Mouse (Mus musculus) thymus, postnatal 10 days (tissue): ENCODE measurements around the gene Pnmt.
A peak's percentile ranks its signal among the peaks of the same experiment; 100 is the strongest.

Source experiments
- DNase-seq, 2 experiments: peaks; one replicate each; pipeline ENCODE4 v3.0.0; 2021; ENCODE audit warnings: low spot score in 2 of 2

Pnmt gene

DNA sequence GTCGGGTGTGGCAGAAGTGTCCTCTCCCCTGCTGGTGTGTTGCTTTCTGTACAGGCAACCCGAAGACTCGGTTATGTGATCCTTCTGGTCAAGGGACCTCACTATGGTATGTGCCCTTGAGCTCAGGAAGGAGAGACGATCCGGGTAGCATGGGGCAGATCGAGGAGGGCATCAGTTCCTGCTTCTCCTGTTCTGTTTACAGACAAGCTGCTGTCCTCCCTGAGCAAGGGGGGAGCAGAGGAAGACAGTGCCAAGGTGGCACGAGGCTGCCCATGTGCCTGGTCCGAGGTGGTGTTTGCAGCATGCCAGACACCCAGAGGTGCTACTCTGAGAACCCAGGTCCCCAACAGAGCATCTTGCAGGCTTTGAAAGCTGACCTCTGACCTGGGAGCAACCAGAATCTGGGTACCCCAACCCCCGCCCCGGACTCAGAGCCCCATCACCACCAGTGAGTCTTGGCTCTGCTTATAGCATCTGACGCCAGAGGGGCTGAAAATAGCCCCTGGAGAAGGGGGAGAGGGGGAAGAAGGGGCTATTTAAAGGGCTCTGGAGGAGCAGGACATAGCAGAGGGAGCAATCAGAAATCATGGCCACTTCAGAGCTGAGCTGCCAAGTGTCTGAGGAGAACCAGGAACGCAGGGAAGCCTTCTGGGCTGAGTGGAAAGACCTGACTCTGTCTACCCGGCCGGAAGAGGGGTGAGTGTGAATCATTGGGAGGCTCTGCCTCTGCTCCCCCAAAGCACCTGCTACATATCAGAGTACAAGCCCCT is 2.8 kb upstream of the Pnmt start, which contains the start of gene Tcap:
Gene Tcap, plus strand, starts transcription at position 551 of the 770 bp plus-strand sequence.
- DNase-seq = no peak

DNA sequence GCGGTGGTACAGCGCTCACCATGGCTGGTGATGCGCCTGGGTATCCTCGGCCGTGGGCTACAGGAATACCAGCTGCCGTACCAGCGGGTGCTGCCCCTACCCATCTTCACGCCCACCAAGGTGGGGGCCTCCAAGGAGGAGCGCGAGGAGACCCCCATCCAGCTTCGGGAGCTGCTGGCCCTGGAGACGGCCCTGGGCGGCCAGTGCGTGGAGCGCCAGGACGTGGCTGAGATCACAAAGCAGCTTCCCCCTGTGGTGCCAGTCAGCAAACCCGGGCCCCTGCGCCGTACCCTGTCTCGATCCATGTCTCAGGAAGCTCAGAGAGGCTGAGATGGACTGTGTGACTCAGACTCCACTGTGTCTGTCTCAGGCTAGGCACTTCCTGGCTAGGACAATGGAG is 2.0 kb upstream of the Pnmt start:
- no peak for DNase-seq

DNA sequence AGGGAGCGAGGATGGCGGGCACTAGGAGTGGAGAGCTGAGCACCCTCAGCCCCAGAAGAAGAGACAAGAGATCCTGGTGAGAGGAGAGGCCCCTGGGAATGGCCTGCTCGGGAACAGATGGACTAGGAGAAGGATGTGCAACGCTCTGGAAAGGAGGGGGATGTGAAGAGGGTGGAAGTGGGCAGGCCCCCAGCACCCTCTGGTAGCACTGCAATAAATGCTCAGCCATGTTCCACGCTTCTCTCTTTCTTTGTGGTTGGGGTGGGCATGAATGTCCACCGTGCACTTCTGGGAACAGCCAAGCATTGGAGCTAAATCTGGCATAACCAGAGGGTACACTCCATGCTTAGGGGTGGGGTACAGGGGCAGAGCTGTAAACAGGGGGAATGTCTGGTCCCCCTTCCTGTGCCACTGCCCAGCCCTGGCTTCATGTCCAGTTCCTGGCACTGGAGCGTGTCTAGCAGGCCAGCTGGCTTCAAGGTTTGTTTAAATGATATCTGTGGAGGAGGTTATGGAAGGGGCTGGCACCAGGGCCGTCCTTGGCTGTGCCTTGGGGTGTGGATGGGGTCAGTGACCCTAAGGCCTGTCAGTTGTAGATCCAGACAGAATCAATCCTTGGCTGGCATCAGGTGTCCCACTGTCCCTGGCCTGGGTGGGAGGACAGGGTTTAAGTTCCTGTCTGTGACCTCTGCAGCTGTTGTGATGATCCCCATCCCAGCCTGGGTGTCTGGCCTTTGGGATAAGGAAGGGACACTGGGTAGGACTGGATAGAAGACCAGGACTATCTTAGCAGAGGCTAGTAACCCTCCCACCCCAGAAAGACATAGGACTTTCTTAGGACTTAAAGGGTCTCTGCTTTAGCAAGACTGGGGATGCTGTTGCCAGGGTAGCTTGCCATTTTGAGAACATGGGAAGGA is 1.3 kb upstream of the Pnmt start:
- DNase-seq = no peak

DNA sequence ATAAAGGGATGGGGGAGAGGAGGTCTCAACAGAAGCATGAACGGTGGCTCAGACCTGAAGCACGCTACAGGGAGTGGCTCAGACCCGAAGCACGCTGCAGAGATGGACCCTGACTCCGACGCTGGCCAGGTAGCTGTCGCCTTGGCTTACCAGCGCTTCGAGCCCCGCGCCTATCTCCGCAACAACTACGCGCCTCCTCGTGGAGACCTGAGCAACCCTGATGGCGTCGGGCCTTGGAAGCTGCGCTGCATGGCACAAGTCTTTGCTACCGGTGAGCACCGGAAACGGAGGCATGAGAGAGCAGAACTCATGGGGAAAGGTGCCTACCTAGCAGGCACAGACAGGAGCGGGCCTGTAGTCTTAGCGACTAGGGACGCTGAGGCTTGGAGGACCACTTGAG is 346 bp downstream of the Pnmt start:
- DNase-seq = peak in 1 of 2 experiments; percentile 38

DNA sequence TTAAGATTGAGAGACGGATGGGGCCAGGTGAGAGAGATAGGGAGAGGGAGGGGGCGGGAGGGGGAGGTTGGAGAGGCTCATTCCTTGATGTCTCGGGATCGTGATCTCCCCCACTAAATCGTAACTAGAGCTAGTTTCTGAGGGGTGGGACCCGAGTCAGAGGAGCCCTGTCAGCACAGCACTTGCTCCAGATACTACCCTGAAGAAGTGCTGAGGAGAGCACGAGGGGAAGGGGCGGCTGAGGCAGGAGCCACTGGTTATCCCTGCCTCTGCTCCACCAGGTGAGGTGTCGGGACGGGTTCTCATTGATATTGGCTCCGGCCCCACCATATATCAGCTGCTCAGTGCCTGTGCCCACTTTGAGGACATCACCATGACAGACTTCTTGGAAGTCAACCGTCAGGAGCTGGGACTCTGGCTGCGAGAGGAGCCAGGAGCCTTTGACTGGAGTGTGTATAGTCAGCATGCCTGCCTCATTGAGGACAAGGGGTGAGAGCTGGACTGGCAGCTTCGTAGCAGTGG is 867 bp downstream of the Pnmt start:
- no peak for DNase-seq

DNA sequence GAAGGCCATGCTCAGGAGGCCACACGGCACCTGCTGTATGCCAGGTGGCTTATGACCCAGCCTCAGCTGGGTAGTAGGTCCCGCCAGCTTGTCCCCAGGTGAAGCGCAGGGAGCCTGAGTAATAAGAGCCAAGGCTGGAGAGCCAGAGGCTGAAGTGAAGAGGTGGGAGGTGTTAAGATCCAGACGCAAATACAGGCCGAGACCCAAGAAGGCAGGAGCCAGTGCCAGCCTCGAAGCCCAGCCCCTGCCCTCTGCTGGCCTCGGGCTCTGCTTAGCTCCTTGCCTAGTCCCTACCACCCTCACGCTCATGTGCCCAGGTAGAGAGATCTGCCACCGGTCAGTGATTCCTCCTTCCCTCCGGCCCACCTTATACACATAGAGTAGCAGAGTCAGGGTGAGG is 2.0 kb downstream of the Pnmt start:
- DNase-seq = no peak

DNA sequence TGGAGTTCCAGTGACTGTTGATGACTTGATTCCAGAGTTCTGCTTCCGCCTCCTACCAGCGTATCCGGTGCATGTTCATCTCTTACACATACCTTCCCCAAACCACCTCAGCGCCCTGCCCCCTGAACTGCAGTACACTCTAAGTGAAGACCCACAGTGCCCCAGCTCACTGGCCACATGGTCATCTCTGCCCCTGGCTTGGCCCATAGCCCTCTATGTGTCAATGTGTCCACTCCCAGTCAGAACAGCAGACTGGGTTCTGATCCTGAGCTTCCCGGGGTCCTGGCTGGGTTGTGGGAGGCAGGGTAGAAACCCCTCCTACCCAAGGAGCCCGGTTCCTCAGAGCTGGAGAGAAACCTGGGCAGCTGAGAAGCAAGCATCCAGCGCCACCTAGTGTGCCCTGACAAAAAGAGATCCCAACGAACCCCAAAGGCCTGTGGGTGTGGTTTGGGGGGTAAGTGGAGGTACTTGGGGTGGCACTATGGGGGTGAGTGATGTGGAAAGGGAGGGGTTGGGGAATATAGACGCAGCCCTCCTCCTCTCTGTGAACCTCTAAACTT is 3.1 kb downstream of the Pnmt start:
- peak; percentile 63 to 73 for DNase-seq

DNA sequence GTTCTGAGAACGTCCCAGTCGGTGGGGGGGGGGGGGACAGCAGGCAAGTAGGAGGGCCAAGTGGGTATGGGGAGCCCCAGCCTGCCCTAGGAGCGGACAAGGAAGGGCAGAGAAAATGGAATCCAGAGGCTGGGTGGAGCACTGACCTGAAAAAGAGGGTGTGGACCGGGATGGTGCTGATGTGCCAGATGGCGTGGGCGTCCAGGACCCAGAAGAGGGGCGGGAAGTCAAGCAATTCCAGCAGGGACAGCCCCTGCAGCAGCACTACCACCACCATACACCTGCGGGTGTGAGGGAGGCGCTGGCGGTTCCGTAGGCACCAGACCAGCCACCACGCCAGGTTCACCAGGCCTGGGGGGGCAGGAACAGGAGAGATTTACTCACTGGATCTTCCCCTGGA is 3.9 kb downstream of the Pnmt start:
- DNase-seq = no peak

DNA sequence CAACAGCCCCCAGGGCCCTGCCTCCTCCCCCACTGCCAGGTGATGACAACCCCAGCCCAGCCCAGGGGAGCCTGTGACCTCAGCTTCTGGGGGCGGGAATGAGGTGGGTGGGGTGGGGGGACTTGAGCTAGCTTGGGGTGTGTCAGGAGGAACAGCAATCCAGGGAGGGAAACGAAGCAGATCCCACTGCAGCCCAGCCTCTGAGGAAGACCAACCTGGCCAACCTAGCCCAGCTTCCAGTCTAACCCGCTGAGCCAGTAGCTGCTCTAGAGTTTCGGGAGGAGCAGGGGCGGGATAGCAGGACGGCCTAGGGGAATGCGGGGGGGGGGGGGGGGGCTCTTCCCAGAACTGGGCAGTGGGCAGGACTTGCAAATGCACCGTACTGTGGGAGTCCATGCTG is 5.8 kb downstream of the Pnmt start:
- no peak for DNase-seq

DNA sequence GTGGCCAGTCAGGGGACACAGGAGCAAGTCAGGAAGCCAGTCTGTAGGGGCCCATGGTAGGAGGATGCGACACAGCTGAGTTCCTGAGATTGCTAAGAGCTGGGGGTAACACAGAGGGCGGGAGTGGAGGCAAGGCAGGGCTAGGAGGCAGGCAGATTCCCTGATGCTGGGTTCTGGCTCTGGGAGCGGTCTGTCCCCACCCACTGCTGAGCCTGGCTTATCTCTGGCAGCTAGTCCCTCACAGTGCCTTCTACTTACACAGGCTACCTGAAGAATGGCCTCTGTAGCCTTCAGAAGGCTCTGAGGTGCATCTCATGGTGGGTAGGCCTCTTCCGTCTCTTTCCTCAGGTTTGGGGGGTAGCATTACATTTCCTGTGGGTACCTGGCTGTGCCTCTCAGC is 6.4 kb downstream of the Pnmt start:
- no peak for DNase-seq

DNA sequence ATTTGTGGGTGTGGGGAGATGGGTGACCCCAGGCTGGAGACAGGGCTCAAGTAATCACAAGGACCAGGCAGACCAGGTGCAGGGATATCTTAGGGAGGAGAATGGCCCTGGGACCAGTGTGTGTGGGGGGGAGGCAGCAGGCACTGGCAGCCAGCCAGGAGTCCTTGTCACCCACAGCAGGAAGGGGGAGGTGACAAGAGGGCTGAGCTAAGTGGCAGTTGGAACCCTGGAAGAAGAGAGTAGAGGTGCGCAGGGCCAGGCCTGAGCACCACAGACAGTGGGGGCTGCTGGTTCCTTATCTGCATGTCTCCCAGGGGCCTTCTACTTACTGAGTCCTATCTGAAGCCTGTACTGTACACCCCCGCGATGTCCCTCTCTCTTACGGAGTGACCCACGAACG is 7.1 kb downstream of the Pnmt start:
- DNase-seq = peak; percentile 81 to 82

DNA sequence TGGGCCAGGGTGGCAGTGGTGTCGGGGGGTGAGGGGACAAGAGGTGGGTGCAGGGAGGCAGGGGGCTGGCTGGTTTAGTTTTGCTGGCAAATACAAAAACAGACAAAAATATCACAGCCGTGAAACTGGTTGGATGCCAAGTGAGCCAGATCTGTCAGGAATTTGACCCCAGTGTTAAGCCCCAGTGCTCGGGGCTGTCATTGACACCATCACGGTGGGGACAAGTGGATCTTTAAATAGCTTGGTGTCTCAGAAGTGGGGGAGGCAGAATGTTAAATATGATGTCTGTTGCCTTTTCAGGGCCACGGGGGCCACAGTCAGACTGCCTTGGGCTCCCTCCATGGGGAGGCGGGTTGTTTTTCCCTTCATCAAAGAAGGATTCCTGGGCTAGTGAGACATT is 8.1 kb downstream of the Pnmt start:
- DNase-seq = no peak

DNA sequence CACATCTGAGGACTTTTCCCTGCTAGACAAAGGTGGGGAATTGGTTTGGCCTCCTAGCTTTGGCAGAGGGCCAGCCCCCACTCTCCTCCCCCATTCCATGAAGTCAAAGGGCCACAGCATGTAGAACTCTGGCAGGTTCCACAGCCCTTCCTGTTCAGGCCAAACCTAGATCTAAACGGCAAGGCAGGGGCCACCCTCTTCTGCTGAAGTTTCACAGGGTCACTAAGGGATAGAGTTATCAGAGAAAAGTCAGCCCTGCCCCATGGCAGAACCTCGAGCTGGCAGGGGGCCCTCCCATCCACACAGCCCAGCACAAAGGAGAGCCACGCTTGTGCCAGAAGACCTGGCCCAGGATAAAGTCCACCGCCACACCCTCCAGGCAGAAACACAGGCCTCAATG is 8.8 kb downstream of the Pnmt start:
- no peak for DNase-seq

DNA sequence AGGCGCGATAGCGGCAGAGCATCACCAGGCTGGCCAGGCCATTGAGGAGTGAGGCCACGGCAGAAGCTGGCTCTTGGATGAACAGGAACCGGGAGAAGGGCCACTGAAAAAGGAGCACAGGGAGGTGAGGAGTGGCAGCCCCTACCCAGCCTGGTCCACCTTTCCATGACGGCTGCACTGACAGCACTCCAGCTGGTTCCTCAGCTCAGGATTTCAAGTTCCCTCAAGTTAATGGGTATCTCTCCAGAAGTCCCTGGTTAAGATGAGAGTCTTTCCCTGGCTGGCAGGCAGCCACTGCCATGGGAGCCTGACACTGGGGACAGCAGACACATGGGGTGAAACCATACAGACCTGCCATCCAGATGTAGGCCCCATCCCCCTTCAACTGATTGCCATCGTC is 11.7 kb downstream of the Pnmt start:
- no peak for DNase-seq

DNA sequence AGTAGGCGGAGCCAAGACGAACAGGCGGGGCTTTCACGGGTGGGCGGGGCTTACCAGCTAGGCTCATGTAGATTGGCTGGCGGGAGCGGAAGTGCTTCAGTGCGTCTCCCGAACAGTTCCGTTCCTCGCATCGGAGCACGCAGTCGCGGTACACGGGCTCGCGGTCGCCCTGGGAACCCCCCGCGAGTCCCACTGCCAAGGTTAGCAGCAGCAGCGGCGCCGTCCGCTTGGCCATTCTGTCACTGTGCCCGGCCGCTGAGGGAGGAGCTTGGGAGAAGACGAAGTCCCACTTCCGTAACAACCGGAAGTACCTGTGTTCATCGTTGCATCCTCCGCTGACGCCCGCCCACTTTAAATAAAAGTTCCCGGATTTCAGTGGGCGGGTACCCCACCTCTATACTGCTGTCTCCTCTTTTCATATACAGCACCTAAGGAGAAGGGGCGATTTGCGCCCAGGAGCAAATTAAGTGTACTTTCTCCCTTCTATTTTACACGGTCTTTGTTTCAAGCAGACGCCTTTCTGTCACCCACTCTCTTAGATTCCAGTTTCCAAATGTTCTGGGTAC is 14.0 kb downstream of the Pnmt start, which contains the start of gene Pgap3:
Gene Pgap3, minus strand, starts transcription at position 330 of the 566 bp plus-strand sequence.
- peak; percentile 78 to 81 for DNase-seq

DNA sequence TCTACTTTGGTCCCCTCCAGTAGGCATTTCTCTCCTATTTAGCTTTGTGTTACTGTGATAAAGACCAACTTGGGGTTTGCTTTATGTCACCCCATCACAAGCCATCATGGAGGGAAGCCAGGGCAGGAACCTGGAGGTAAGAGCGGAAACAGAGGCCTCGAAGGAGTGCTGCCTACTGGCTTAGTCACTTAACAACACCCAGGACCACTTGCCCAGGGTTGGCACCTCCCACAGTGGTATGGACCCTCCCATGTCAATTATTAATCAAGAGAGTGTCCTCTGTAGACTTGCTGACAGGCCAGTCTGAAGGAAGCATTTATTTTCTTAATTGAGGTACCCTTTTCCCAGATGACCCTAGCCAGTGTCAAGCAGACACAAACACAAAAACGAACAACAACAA is 14.6 kb downstream of the Pnmt start:
- no peak for DNase-seq

DNA sequence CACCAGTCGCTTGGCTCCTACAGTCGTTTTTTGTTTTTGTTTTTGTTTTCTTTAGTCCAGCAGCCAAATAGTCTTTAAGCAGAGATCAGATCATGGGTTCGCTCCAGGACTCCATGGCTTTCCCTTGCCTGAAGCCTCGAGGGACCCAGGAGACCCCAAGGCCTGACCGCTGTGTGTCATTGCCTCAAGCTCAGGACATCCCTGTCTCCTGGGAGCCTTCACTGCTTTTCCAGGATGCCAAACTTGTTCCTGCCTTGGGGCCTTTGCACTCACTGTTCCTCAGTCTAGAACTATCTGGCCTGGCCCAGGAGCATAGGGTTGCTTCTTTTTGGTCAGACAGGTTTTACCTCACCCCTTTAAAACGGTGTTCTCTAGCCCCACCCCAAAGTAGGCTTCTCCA is 20.4 kb downstream of the Pnmt start:
- no peak for DNase-seq

DNA sequence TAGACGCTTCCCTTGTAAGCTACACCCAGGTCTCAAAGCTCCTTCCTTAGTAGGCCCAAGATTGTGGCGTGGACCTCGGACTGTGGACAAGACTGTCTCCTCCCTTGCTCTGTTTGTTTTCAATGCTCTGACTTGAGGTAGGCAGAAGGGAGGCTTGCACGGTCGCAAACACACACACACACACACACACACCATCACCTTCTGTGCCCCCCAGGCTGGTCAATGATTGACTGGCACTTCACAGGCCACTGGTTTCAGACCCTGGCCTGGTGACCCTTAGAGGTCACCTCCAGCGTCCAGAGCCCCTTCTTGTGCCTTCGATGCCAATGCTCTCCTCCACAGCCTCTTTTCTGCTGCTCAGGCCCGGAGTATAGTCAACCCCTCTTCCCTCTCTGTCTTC is 22.6 kb downstream of the Pnmt start:
- DNase-seq = no peak

DNA sequence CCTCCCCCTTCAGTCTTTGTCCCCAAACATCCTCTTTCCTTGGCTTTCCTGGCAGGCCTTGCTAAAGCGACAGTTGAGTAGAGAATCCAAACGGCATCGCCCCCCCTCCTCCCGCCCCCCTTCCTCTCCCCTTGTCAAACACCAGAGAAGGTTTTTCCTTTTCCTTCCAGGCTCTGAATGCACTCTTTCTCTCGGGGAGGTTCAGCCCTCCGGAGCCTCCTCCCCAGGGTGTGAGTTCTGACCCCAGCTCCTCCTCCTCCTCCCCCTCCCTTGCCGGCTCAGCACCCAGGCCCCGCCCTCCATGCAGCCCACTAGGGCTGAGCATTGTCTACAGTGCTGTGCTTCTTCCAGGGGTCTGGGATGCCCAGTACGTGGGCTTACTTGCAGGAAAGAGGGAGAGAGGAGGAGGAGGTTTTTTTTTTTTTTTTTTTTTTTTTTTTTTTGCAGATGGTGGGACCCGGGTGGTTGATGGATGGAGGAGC is 23.1 kb downstream of the Pnmt start:
- no peak for DNase-seq

DNA sequence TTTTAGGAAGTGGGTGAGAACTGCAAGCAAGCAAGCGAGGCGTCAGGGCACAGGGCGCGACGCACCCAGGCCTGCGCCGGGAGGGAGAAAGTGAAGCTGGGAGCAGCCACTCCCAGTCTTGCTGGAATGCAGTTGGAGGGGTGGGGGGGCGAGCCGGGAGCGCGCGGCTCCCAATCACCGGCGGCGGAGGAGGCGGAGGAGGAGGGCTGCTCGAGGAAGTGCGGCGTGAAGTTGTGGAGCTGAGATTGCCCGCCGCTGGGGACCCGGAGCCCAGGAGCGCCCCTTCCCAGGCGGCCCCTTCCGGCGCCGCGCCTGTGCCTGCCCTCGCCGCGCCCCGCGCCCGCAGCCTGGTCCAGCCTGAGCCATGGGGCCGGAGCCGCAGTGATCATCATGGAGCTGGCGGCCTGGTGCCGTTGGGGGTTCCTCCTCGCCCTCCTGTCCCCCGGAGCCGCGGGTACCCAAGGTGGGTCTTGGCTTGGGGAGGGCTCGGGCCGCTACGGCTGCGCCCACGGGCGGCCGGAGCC is 26.1 kb downstream of the Pnmt start, which contains the start of gene Erbb2:
Gene Erbb2, plus strand, starts transcription at position 198 of the 524 bp plus-strand sequence.
- no peak for DNase-seq

DNA sequence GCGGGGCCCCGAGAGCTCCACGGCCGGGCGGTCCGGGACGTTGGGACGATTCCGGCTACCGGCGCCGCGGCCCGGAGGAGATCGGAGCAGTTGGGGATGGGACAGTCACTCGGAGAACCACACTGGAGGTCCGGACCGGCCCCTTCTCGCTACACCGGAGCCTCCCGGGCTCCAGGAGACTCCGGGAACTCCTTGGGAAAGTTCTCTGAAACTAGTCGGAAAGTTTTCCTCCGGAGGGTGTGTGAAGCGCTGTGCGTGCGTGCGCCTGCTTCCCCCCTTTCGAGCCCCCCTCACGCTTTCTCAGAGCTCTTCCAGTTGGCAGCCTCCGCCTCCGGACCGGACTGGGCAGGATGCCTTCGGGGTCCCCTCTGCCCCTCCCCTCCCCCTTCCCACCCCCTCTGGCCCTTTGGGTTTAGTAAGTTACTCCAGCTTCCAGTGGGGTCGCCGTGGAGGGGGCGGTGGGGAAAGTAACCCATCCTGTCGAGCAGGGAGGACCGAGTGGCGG is 26.6 kb downstream of the Pnmt start:
- no peak for DNase-seq
